Mouse (Mus musculus): ENCODE data around the gene Hist1h4n.
"Not testable (repeated sequence)": the region's sequence is repeated elsewhere in the genome, so short reads cannot be mapped to it uniquely, and the experiment has no call there.

Gene Hist1h4n

DNA sequence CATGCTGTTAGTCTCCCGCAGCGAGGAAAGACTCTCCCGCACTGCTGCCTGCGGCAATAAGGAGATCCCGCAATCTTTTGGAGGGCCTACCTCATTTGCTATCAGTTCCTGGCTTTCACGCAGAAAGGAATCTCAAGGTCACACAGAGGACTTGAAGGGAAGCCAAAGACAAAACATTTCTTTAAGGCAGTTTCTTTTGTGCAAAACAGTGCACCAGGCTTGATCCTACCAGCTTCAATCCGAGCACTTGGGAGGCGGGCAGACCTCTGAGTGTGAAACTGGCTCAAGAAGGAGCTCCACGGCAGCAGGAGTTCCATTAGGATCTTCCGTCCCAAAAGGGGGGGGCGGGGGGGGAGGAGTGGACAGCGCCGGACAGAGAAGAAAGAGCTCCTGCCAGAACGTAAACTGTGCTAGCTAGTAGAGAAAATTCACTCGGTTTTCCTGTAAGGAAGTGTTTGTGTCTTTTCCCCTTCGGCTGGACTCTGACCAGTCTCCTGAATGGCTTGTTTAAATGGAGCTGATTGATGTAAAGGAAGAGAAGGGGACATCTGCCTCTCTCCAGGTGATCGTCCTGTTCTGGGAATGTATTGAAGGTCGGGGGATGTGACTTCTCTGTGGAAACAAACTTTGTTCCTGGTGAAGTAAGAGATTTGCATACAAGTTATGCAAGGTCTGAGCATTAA, 41.3 kb downstream of the Hist1h4n start:
- DNase-seq: no peak

DNA sequence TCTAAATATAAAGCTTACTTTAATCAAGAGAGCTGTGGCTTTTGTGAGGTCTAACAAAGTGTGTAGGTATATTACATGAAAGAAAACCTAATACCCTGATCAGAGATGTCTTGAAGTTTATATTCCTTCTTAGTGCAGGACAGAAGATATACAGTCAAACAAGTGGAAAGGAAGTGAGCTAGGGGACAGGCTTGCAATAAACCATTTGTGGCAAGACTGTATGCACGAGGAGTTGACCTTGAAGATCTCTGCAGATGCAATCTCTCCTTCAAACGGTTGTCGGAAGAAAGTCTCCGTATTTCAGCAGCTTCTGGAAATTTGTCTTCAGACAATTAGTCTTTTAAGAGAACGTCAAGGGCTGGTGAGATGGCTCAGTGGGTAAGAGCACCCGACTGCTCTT, 42.1 kb downstream of the Hist1h4n start:
- no peak for DNase-seq

DNA sequence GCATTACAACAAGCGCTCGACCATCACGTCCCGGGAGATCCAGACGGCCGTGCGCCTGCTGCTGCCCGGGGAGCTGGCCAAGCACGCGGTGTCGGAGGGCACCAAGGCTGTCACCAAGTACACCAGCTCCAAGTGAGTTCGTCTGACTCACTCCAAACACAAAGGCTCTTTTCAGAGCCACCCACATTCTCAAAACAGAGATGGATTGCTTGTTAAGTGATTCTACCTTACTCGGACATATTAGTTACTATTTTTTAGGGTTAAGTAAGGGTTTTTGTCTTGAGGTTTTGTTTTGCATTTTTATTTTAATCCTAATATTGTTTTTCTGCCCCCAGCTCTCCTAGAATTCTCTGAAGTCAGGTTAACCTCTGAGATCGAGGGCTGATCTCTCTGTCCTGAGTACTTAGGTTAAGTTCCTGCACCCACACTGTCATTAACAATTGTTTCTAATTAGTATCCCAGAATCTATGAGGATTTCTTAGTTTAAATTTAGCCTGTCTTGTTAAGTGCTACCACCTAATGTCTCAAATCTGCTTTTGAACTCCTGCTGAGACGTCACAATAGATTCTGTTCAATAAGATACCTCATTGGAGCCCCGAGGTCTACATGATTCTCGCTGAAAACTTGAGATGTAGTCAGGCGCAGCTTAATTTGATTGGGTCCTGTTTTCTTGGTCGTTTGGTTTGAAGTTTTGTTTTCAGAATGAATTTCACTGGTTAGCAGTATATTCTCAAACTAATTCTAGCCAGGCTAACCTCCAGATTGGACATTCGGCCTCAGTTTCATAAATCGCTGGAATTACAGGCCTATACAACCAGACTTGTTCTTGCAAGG, 44.0 kb downstream of the Hist1h4n start:
- no peak for DNase-seq

DNA sequence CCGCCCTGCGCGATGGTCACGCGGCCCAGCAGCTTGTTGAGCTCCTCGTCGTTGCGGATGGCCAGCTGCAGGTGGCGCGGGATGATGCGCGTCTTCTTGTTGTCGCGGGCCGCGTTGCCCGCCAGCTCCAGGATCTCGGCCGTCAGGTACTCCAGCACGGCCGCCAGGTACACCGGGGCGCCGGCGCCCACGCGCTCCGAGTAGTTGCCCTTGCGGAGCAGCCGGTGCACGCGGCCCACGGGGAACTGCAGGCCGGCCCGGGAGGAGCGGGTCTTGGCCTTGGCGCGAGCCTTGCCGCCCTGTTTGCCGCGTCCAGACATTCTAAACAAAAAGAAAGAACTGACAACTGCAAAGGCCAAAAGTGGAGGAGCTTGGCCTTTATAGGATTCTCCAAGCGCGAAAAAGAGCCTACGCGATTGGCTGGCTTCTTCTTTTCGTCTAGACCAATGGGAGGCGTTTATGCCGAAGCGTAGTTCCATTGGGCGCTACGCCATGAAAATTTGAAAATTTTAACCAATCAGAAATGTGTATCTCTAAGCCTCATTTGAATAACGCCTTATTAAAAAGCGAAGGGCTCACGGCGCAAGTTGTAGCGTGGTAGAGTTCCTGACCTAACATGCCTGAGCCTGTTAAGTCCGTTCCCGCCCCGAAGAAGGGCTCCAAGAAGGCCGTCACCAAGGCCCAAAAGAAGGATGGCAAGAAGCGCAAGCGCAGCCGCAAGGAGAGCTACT, 44.9 kb downstream of the Hist1h4n start, which contains the start of the genes Hist1h2an and Hist1h2bp:
Gene Hist1h2an, minus strand, starts transcription at position 320 of the 731 bp plus-strand sequence.
Gene Hist1h2bp, plus strand, starts transcription at position 563 of the 731 bp plus-strand sequence.
- peak; percentile 90 for DNase-seq

DNA sequence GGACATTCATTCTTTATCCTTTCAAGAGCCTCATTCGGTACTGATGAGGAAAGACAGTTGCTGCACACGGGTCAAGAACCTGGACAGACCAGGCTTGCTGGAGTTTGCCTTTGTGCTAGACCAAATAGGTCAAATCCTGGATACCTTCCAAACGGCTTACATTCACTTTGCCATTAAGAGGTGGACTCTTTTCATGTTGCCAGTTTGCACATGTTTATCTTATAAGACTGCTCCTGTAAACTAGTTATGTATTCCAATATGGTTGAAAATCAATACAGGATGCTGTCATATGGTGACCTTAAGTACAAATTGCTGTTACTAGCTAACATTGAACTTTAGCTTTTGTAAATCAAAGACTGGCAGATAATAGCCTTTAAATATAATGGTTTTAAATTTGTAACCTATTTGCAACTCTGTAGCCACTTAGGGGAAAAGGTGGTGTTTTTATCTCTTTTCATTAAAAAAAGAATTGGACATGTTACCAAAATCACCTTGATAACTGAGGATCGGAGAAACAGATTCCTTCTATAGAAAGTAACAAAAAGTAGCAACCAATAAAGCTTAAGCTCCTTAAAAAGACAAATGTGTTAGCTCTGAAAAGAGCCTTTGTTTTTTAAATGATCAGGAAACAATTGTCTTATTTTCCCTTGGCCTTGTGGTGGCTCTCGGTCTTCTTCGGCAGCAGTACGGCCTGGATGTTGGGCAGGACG, 45.7 kb downstream of the Hist1h4n start:
- no peak for DNase-seq

DNA sequence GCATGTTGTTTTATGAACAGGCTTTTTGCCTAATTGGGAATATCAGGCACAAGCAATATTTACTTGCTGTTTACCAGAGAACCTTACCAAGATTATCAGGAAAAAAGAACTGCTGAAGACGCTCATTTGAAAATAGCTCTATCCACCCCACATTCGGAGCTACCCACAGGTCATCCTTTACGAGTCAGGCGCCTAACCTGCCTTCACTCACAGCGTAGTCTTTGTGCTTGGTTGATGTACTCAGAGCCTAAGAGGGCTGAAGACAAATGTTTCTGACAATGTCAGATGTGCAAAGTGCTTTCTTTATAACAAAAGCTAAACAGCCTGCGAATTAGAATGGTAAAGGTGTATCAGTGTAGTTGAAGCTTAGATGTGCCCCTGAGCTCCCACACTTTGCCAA, 47.7 kb downstream of the Hist1h4n start:
- DNase-seq: no peak

DNA sequence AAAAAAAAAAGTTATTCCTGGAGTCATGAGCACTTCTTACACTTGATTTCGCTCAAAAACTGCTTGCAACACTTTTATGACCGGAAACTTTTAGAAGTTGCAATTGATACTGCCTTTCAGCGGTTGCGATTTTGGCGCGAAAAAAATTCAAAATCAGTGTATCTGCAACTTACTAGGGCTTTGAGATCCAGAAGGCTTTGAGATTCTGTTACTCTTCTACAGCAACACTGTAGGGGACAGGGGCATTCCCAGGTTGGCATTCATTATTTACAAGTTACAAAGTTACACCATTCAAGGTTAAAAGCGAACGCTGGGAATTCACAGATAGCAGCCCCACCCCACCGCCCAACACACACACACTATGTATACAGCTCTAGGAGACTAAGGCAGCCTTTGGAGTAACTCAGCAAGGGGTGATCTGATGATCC, 48.2 kb downstream of the Hist1h4n start:
- no peak for DNase-seq

DNA sequence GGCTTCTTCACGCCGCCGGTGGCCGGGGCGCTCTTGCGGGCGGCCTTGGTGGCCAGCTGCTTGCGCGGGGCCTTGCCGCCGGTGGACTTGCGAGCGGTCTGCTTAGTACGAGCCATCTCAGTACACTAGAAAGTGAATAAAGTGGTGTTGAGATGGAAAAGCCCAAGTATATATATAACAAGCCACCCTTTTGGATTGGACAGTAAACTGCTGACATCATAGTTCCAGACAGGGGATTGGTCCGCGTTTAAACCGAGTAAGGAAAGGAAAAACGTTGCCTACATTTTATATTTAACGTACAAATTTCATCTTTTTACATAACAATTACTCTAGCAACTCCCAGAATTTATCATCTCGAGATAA, 48.8 kb downstream of the Hist1h4n start, which contains the start of gene Hist1h3i:
Gene Hist1h3i, minus strand, starts transcription at position 116 of the 363 bp plus-strand sequence.
- DNase-seq: peak; percentile 42

DNA sequence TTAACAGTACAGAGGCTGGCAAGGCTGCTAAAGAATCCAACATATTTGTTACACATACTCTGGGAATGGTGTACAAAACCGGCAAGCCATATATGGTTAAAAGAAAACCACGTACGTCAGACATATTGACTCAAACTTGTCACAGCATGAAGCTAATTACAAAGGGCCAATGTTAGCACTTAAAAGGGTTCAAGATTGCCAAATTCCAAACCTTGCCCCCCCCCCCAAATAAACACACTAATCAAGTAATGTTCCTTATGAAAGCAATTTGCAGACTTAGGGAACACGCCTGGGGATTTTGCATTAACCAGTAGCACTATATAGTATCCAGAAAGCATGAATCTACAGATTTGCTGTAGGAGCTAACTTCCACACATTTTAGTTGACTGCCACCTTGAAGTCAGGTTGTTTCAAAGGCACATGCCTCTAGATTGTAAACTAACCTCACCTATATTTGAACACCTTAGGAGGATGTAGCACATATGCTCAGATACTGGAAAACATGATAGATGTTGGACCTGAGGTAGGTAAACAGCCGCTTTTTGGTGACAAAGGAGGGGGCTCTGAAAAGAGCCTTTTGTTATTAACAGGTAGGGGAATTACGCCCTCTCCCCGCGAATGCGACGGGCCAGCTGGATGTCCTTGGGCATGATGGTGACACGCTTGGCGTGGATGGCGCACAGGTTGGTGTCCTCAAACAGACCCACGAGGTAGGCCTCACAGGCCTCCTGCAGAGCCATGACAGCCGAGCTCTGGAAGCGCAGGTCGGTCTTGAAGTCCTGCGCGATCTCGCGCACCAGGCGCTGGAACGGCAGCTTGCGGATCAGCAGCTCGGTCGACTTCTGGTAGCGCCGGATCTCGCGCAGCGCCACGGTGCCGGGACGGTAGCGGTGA, 49.4 kb downstream of the Hist1h4n start:
- DNase-seq: not testable (repeated sequence)
